Mouse (Mus musculus) brain, embryonic 14.5 days (tissue): ENCODE data around the gene Flrt2. TPM values are rescaled to one million over a fixed set of nuclear protein-coding genes. Genes with fewer than 3 reads are reported as not detected.
"Not testable (repeated sequence)": the region's sequence is repeated elsewhere in the genome, so short reads cannot be mapped to it uniquely, and the experiment has no call there.

Experiments used
- DNase-seq: peaks from one replicate; pipeline ENCODE4 v3.0.0-alpha.2; 2011; ENCODE audit warnings: low read depth
- CTCF ChIP-seq: fragments of 200-500 bp; IDR thresholded peaks from 2 replicates; pipeline ENCODE4 v1.5.1; 2012; ENCODE audit warnings: inconsistent platforms, mild to moderate bottlenecking, moderate library complexity, borderline replicate concordance; ENCODE audit not compliant: insufficient read depth, insufficient read length; ENCODE audit errors: extremely low read depth
- POLR2A ChIP-seq: fragments of 200-500 bp; IDR thresholded peaks from 2 replicates; pipeline ENCODE4 v1.6.1; 2012; ENCODE audit warnings: mild to moderate bottlenecking, inconsistent platforms, borderline replicate concordance; ENCODE audit not compliant: poor library complexity, insufficient read depth, insufficient read length, severe bottlenecking; ENCODE audit errors: extremely low read depth
- polyA plus RNA-seq: library from polyadenylated mRNA; depleted of rRNA; stranded (reverse); fragments of >200 nt; gene quantifications from 2 replicates; pipeline ENCODE4 v1.2.3, GENCODE M21; 2012; rRNA removed

Flrt2 gene
- 16.7 and 27.0 TPM in 2 replicates for polyA plus RNA-seq

- DNase-seq: peak; percentile 77
These were observed at the start of gene Flrt2 for GRCm38 (mm10) chr12:95691961-95692767. TSS of gene Flrt2 (plus strand) at chr12:95692226.

GRCm38 (mm10) chr12:95642226-95642625, 49.8 kb upstream of the Flrt2 start:
- TF ChIP-seq POLR2A: no peak
- no peak for TF ChIP-seq CTCF

More at GRCm38 (mm10) chr12:95691961-95692767, at the start of gene Flrt2:
- TF ChIP-seq CTCF (no peak), POLR2A (no peak)

GRCm38 (mm10) chr12:95647179-95647578, 44.8 kb upstream of the Flrt2 start:
- DNase-seq: not testable (repeated sequence)

More at GRCm38 (mm10) chr12:95642226-95642625, 49.8 kb upstream of the Flrt2 start:
- DNase-seq: peak; percentile 60

GRCm38 (mm10) chr12:95652172-95653156, 39.6 kb upstream of the Flrt2 start:
- no peak for TF ChIP-seq POLR2A
- no peak for TF ChIP-seq CTCF
- no peak for DNase-seq

GRCm38 (mm10) chr12:95656594-95656993, 35.4 kb upstream of the Flrt2 start:
- no peak for TF ChIP-seq POLR2A
- TF ChIP-seq CTCF: no peak
- no peak for DNase-seq

- no peak for DNase-seq
- no peak for TF ChIP-seq POLR2A
- no peak for TF ChIP-seq CTCF
These were observed 24.7 kb upstream of the Flrt2 start for GRCm38 (mm10) chr12:95667296-95667695.

- TF ChIP-seq CTCF: no peak
- TF ChIP-seq POLR2A: no peak
These were observed 16.3 kb upstream of the Flrt2 start for GRCm38 (mm10) chr12:95675711-95676110.

GRCm38 (mm10) chr12:95690819-95691218, 1.2 kb upstream of the Flrt2 start:
- peak; percentile 63; the same call in 1 of the 2 replicates for TF ChIP-seq CTCF
- TF ChIP-seq POLR2A: no peak
- DNase-seq: peak; percentile 93

More at GRCm38 (mm10) chr12:95675711-95676110, 16.3 kb upstream of the Flrt2 start:
- DNase-seq: peak; percentile 17

GRCm38 (mm10) chr12:95692948-95693650, 1.1 kb downstream of the Flrt2 start:
- peak; percentile 44 for DNase-seq
- no peak for TF ChIP-seq CTCF
- TF ChIP-seq POLR2A: no peak

- peak; percentile 77 for DNase-seq
- TF ChIP-seq POLR2A (no peak), CTCF (peak; percentile 39; the same call in 1 of the 2 replicates)
These were observed 1.8 kb downstream of the Flrt2 start for GRCm38 (mm10) chr12:95693651-95694471.

- no peak for TF ChIP-seq POLR2A
- no peak for TF ChIP-seq CTCF
- no peak for DNase-seq
These were observed 2.5 kb downstream of the Flrt2 start for GRCm38 (mm10) chr12:95694507-95694906.
